Mouse (Mus musculus) left cerebral cortex, postnatal 10 days (tissue): ENCODE data around the gene Pde7b. TPM values are rescaled to one million over a fixed set of nuclear protein-coding genes. Genes with fewer than 3 reads are reported as not detected.
A peak's percentile ranks its signal among the peaks of the same experiment; 100 is the strongest.

Source experiments
- DNase-seq, 2 experiments: peaks; one replicate each; pipeline ENCODE4 v3.0.0; 2021 to 2022; ENCODE audit warnings: low spot score in 2 of 2, mixed read lengths in 1 of 2; ENCODE audit errors: extremely low spot score in 1 of 2
- intact Hi-C: fragments of 180-260 bp; cut with DNase I; formaldehyde crosslinking; loops from one replicate; pipeline ENCODE4 v1.15.1; 2025
- total RNA-seq, 2 experiments: library from RNA; stranded (reverse); gene quantifications; 2 replicates each; pipeline ENCODE4 v1.2.3; 2021

The Pde7b gene
- total RNA-seq, 2 experiments from 2014 or later = 16.0 to 21.6 TPM

GRCm38 (mm10) chr10:20408336-20408735, 316.5 kb downstream of the Pde7b start:
- no peak for DNase-seq
- intact Hi-C loops = loop anchor here (5.0 kb wide), 1 partner anchor 519 kb away; no protein-coding TSS in a partner anchor

DNA sequence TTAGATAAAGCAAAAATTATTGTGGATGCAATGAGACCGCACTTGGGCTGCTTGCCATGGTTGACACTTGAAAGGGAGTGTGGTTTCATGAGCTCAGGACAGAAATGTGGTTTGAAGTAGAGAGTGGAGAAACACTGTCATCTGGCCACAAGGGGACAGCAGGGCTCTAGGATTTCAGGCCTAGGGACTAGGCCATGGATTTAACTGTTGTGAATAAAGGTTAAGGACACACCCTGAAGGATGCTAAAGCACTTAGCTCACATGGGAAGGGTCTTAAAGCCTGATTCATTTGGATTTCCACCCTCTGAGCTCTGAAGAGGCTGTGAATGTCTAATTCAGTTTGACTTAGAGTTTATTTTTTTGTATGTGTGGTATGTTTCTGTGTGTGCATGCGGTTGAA, 319.4 kb downstream of the Pde7b start:
- DNase-seq = peak; percentile 34 to 49
- intact Hi-C loops = loop anchor here (5.0 kb wide), 1 partner anchor 522 kb away; no protein-coding TSS in a partner anchor

DNA sequence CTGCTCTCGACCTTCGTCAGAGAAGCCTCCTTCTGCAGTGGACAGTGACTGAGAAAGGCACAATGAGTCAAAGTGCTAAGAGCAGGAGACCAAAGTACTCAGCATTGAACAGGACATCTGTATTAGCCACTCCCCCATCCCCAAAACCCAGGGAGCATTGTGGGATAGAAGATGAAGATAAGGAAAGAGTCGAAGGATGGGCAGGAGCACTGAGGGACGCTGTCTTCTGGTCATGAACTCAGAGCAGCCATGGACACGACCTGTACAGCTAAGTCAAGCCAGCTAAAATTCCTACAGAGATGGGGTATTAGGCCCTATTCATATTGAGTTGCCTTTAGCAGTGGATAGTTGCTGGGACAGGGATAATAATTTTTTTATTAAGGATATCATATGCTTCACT, 321.9 kb downstream of the Pde7b start:
- DNase-seq = no peak
- intact Hi-C loops = no loop called here

- intact Hi-C loops = no loop called here
- peak in 1 of 2 experiments; percentile 24 for DNase-seq
These were observed 324.5 kb downstream of the Pde7b start for GRCm38 (mm10) chr10:20400406-20400805.

DNA sequence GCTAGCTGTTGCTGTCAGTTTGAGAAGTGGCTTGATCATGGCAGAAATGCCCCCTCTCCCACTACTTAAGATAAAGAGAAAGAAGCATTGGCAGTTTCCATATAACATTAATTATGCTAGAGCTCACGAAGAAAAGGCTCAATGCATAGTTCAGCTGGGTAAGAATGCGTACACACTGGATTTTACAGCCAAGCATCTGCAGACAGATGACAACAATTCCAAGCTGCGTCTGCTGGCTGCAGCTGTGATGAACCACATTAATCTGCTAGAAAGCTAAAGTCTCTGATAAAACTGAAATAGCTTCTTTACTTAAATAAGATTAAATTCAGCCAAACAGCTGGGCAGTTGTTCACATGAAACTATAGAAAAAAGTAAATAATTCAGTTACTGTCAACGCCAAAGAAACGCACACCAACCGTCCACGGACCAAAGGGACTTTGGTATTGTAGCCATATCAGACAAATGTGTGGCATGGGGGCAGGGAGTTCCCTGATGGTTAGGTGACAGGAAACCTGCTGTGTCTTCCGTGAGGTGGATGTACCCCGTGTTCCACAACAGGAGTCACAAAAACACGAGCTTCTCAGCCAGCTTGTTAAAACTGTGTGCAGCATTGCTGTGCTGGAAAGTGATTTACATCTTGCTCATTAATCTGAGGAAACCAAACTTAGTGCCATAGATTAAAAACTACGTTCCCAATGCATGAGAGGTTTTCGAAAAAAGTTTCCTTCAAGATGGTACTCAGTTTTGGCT, 326.1 kb downstream of the Pde7b start:
- no peak for DNase-seq
- intact Hi-C loops = no loop called here

DNA sequence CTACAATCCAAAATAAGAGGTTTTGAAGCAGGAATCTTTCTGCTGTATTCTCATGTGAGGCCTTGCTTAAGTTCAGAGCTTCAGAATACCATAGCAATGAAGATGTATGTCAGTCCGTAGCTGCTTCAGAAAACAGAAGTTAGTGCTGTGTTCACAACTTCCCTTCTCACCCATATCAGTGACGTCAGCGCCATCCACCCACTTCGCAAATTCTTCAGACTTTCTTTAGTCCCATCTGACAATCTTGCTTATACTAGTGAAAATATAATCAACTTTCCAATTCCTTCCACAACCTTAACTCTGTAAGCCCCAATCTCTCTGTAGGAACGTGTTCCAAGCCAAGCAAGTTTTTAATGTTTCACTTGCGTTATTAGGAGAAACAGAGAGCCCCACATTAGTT, 326.7 kb downstream of the Pde7b start:
- intact Hi-C loops = no loop called here
- DNase-seq = no peak

DNA sequence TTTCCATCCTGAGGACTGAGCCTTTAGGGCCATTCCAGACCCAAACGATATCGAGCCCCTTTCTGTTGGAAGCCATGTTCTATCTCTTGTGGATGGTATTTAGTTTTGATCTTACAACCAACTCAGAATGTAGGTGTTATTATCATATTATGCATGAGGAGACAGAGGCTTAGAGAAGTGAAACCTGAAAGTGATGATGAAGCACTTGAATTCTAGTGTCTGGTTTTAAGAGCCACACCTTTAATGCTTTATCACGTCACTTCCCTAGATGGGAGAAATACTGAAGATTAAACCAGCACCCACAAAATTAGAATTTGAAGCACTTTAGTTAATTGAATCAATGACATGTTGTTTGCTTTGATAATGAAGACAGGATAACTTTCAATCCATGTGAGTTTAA, 329.1 kb downstream of the Pde7b start:
- DNase-seq = no peak
- intact Hi-C loops = no loop called here

DNA sequence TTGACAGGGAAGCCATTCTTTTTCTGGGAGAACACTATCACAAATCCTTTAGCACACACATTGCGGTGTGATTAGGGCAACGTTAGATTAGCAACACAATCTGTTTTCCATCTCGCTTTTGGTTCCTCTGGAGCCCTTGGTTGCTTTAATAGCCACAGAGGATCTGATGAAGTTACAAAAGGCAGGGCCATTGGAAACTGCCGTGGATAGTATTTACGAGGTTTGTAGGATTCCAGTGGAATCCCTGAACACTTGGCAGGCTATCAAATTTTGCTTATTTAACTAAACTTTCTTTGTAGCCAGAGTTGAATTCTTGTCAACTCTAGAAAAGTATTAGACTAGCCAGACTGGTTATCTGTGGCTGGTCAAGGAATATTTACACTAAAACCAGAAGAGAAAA, 330.1 kb downstream of the Pde7b start:
- intact Hi-C loops = no loop called here
- no peak for DNase-seq

DNA sequence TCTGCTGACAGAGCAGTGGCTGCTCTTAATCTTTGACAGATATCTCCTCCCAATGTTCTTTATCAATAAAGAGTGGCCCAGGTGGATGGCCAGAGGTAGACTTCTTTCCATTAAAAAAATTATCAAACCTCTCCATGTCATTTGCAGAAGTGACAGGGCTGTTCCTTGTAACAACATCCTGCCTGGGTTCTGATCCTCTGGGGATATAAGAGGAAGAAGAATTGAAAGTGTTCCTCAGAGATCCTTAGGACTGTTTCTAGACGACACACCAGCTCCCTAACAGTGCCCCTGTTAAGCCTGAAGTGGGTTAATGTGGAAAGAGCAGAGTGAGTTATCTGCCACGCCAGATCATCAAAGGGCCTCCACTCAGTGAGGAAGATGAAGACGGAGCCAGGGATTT, 334.3 kb downstream of the Pde7b start:
- no peak for DNase-seq
- intact Hi-C loops = no loop called here

- DNase-seq = no peak
- intact Hi-C loops = no loop called here
These were observed 342.0 kb downstream of the Pde7b start for GRCm38 (mm10) chr10:20382807-20383419.

- intact Hi-C loops = no loop called here
These were observed 343.5 kb downstream of the Pde7b start for GRCm38 (mm10) chr10:20381352-20381751.

GRCm38 (mm10) chr10:20380798-20381197, 344.1 kb downstream of the Pde7b start:
- intact Hi-C loops = no loop called here

More at GRCm38 (mm10) chr10:20381352-20381751, 343.5 kb downstream of the Pde7b start:
- DNase-seq = no peak

DNA sequence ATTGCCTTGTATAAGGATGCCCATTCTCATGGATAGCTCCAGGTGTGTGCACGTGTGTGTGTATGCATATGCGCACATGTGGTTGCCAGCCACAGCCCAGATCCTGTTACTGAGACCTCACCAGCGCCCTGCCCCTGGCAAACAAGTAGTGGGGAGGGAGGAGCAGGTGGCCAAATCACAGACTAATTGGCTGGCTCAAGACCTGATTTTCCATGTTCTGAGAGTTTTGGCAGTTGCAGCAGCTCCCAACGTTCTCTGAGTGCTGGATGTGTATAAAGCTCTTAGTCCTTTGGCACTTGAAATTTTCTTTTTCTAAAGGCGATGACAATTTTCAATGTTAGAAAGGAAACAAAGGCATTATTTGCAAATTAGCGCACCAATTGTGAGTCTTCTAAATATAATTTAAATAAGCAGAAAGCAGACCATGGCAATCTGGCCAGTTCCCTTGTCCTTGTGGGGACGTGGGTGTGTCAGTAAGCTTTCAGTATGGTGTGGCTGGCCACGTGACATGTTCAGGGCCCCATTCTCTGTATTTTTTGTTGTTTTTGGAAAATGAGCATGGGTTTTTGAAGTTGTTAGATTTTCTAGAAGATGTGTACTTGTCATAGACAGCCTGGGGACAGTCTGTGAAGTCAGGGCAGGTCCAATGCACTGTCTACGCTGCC, 345.7 kb downstream of the Pde7b start:
- intact Hi-C loops = no loop called here

More at GRCm38 (mm10) chr10:20380798-20381197, 344.1 kb downstream of the Pde7b start:
- peak in 1 of 2 experiments; percentile 55 for DNase-seq

DNA sequence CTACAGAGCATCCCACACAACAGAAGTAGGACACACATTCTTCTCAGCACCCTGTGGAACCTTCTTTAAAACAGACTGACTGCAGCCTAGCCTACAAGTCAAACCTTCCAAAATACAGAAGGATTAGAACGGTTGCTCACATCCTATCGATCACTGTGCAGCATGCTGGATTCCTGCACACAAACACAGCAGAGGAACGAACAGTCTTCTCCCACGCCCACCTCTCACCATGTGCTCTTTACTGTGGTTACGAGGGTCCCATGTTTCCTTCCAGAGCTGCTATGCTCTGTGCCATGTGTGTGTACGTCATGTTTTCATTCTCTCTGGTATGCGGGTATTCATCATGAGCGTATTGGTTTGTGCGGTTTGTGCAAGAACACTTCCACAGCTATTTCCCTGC, 347.3 kb downstream of the Pde7b start:
- DNase-seq = no peak
- intact Hi-C loops = no loop called here

More for the DNA sequence above, 345.7 kb downstream of the Pde7b start:
- no peak for DNase-seq

DNA sequence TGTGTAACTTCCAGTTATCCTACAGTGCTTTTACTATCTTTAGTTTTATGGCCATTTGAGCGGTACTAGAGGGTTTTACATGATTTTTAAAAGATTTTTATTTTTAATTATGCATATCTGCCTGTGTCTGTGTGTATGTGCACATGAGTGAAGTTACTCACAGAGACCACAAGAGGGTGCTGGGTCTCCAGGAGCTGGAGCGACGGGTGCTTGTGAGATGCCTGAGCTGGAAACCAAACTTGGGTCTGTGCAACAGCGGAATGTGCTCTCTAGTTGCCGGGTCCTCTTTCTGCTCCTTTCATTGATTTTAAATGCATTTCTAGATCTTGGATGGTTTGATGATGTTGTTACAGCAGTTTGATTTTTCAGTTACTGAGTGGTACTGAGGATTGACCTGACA, 352.8 kb downstream of the Pde7b start:
- intact Hi-C loops = no loop called here

DNA sequence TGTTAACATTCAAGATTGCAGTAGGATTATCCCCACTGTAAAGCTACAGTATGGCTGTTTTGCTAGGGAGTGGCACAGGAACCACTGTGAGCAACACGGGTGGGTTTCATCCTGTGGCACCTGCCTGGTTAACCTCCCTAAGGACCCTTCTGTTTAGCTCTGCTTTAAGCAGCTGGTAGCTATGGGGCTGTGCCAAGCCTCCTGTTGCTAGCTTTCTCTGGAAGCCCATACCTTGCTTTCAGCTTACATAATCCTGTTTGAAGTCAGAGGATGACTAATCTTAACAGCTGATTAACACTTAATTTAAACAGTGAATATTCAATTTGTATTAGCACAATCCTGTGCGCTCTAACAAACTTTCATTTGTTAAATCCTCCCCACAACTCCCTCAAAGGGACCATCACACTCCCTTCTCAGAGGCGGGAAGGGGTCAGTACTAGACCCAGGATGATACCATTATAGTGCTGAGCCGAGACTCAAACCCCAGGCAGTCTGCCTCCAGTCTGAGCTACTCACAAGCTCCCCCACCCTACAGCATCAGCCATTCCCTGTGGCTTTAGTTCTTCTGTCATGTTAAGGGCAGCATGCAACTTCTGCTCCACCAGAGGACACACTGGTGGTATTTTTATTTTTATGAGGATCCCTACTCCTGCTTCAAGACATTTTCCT, 362.3 kb downstream of the Pde7b start:
- DNase-seq = no peak
- intact Hi-C loops = loop anchor here (5.0 kb wide), 2 partner anchors 565 to 585 kb away; no protein-coding TSS in a partner anchor

More for the DNA sequence above, 352.8 kb downstream of the Pde7b start:
- no peak for DNase-seq

DNA sequence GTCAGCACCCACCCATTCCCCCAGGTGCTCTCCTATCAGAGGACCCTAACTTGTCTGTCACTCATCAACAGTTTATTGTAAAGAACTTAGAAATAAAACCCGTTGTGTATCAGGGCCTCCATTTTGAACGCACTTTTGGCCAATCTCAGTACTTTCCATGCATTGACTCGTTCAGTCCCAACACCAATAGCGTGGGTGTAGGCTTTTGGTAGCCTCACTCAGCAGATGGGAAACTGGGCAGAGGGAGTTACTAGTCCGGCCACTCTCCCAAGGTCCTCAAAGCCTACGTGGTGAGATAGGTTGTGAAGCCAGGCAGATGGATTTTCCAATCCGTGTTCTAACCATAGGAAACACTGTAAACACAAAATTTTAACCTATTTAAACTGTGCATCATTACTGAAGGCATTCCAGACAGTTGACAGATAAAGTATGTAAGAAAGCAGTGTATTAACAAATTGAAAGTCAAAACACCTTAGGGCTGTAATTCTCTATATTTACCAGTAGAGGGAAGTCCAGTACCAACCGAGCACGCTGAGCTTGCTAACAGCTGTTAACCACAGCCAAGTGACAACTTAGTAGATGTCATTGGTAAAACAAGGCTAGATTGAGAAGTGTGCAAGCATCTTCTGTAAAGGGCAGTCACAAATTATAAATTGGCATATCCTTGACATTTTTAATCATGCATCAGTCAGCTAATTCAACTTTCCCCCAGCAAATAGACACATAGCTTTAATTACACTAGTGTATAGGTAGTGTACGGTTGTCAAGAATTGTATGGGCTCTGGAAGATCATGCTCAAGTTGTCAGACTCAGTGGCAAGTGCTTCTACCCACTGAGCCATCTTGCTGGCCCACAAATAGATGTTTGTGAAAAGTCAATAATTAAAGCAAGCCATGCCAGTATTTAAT, 363.1 kb downstream of the Pde7b start:
- intact Hi-C loops = loop anchor here (5.0 kb wide), 2 partner anchors 566 to 586 kb away; no protein-coding TSS in a partner anchor
- no peak for DNase-seq

GRCm38 (mm10) chr10:20348894-20349293, 376.0 kb downstream of the Pde7b start:
- no peak for DNase-seq
- intact Hi-C loops = no loop called here
